8 mouse cellular contexts compared by ENCODE assay signal in the genomic region with DNA sequence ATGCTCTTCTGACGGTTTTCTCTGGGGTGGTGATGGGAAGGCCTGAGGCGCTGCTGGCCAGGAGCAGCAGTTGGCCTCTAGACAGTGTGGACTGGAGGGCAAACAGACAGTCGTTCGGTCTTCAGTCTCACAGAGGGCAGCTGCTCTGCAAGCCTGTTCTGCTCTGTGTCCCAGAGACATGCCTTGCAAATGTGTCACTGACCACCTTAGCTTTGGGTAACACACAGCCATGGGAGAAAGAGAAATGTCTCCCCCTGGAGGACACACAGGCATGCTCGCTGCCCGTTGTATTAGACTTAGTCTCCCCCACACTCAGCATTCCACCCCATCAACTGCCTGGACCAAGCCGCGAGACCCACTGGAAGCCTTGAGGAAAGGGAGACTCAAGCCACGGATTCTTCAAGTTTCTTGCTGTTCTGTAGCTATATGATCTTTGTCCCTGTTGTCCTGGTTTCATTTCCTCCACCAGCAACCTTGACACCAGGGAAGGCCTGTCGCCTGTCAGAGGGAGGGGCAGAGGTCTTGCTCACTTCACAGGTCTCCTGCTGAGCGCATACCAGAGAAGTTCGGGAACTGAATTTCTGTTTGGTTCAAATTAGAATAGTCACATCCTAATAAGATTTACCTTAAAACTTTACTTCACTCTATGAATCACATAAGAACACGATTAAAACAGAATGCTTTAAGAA.
DNase-seq lines count a peak whose midpoint lies in the region; ATAC-seq and TF ChIP-seq lines count a peak whose summit lies in the region.

No protein-coding gene starts in this region.

- intact Hi-C loops in heart, postnatal 25 days (cut with DNase I) = loop anchor here (1.0 to 2.0 kb wide), 2 partner anchors 595 to 728 kb away; no protein-coding TSS in a partner anchor

- no peak overlapping the region for H3K9ac ChIP-seq in forebrain, embryonic 13.5 days

- ATAC-seq in forebrain, embryonic 13.5 days = peak; percentile 73

- H3K4me2 ChIP-seq in forebrain, embryonic 13.5 days = no peak overlapping the region

- H3K4me1 ChIP-seq in forebrain, embryonic 13.5 days = peaks cover 8% of the 10 kb centered on the region
- no peaks in the 10 kb centered on the region; the same call in 1 of the 2 replicates for H3K4me1 ChIP-seq in lung, adult 2 months (ENCODE audit: control insufficient read depth, insufficient read depth, low read length)

- no peaks in the 10 kb centered on the region for H3K9me3 ChIP-seq in forebrain, embryonic 13.5 days (replicated peaks)

- no peak for TF ChIP-seq POLR2A in lung, adult 2 months (IDR thresholded peaks at IDR 0.05; ENCODE audit: borderline replicate concordance, extremely low read depth, low read depth, low read length)

- no peak overlapping the region for H3K27ac ChIP-seq in forebrain, embryonic 13.5 days

- WGBS in forebrain, embryonic 13.5 days = 26% methylated on average over 13 of the region's 13 CpGs
- WGBS in lung, adult 2 months = 29% methylated on average over 13 of the region's 13 CpGs

- no peak overlapping the region for H3K4me3 ChIP-seq in forebrain, embryonic 13.5 days
- H3K4me3 ChIP-seq in lung, adult 2 months (replicated peaks; ENCODE audit: extremely low read depth, low read depth, low read length) = no peak overlapping the region

- TF ChIP-seq CTCF in lung, adult 2 months (IDR thresholded peaks at IDR 0.05; ENCODE audit: insufficient read depth, low read length) = peak; percentile 88

- H3K36me3 ChIP-seq in forebrain, embryonic 13.5 days (ENCODE audit: poor library complexity, severe bottlenecking) = no peaks in the 10 kb centered on the region

- H3K27me3 ChIP-seq in forebrain, embryonic 13.5 days = 0 out of 2 replicates have a peak, but pooled peaks cover 7% of the 10 kb centered on the region

- DNase-seq in ES-CJ7 (ENCODE audit: low read depth, low spot score) = peak; percentile 74
- DNase-seq in c-Kit-positive CD71-positive TER-119-positive erythroid progenitor cells, embryonic 14.5 days (ENCODE audit: low spot score) = peak; percentile 53
- DNase-seq in heart, postnatal 25 days (ENCODE audit: low spot score) = peak; percentile 11
- peak; percentile 77 for DNase-seq in layer of hippocampus, adult 11-12 months (ENCODE audit: low spot score)
- DNase-seq in lung, adult 2 months = peak; percentile 53
- DNase-seq in ovary, postnatal 14 days (ENCODE audit: low spot score) = peak; percentile 64
- peak; percentile 69 to 88 for DNase-seq in thymus, postnatal 10 days (ENCODE audit: low spot score in 2 of 2)

Comparison
In these comparisons a context has a peak if more than half of its experiments do, and no peak if none do; other contexts are left out.
1. DNase-seq: peak in every context shown above with its lines; median percentile 78 in thymus, postnatal 10 days; 77 in layer of hippocampus, adult 11-12 months; 74 in ES-CJ7; 64 in ovary, postnatal 14 days; 53 in c-Kit-positive CD71-positive TER-119-positive erythroid progenitor cells, embryonic 14.5 days; 53 in lung, adult 2 months; 11 in heart, postnatal 25 days.